Mouse (Mus musculus) layer of hippocampus, adult 9-11 months (tissue): ENCODE data around the gene Ranbp3l.

ENCODE experiments used
- DNase-seq: peaks from one replicate; pipeline ENCODE4 v3.0.0; 2022

Ranbp3l gene

DNA sequence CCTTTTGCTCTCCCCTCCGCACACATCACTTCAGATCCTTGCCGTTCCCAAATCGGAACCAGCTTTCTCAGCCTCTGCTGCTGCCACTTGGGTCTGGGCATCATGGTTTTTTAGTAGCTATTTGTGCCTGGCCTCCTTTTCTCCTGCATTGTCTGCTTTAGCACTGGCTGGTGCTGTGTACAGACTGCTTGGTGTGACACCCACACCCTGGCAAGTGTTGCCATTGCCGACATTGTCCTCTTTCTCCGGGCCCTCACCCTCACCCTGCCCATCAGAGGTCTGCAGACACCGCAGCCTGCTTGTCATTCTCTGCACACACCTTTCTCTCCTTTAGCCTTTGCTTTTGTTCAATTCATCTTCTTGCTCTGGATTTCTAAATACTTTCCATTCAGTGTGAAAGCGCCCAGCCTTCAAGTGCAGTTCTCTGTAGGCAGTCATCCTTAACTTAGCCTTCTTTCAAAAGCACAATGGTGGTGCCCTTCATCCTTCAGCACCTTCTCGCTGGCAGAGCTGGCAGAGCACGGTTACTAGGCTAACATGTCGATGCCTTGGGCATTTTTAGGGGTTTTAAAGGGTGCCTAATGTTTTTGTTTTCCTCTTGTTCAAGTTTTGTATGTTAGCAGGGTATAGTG, 132.8 kb downstream of the Ranbp3l start:
- DNase-seq, result no peak

DNA sequence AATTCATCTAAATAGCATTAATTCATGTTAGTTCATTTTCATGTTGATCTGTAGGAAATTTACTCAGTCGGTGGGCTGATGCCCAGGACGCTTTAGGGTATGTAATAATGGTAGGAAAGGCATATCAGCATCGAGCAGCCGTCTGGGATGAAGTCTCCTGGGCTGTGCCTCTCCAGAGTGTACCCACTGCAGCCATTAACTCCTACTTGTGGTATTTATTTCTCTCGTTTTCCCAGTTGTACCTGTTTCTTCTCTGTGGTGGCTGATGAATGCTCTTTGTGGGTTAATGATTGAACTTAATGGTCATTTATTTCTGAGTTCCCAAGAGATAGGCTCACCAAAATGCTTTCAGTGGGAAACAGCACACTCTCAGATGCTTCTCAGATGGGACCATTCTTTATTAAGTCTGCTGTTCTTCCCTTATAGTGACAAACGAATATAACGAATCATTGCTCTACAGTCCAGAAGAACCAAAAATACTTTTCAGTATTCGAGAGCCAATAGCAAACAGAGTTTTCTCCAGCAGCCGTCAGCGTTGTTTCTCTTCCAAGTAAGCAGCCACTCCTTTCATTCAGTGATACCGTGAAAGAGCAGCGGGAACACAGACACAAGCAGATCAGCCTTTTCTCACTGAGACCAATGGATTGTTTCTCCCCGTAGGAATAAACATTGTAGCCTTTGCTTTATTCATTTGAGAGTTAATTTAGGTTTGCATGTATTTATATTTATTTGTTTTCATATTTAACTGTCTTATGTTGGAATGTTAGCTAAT, 138.7 kb downstream of the Ranbp3l start:
- no peak for DNase-seq

DNA sequence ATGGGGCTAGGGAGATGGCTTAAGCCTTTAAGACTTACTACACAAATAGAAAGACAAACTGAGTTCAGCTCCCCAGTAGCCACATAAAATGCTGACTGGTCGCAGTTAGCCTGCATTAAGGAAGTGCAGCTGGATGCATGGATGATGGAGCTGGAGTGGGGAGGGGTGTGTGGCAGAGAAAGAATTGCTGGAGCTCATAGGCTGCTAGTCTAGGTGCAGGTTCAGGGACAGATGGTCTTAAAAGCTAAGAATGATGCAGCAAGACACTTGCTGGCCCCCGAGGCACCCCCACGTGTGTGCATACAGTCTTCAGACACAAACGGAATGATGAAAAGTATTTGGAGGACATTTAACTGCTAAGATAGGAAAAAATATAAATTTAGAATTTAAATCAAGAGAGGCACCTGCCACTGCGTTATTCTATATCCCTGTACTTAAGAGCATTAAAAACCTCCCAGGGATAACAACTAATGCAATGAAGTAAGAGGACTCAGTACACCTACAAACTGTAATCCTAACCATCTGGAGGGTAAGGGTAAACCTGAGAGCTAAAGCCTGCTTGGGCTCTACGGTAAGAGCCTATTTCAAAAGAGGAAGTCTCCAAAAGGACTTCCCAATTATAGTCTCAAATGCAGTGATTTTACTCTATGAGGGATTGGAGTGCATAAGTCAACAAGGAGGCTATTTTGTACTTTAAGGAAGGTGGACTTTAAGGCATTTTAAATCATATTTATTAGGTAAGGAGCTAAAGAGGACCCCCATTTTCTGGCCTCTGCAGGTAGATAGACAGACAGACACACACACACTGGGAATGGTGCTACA, 143.0 kb downstream of the Ranbp3l start:
- DNase-seq, result no peak

- no peak for DNase-seq
Observed at GRCm38 (mm10) chr15:9111648-9112047, 143.9 kb downstream of the Ranbp3l start.

- DNase-seq, result no peak
Observed at GRCm38 (mm10) chr15:9113556-9113955, 145.8 kb downstream of the Ranbp3l start.

GRCm38 (mm10) chr15:9114131-9114530, 146.4 kb downstream of the Ranbp3l start:
- no peak for DNase-seq

GRCm38 (mm10) chr15:9114599-9114998, 146.8 kb downstream of the Ranbp3l start:
- no peak for DNase-seq
